Mouse (Mus musculus) midbrain, embryonic 16.5 days (tissue): ENCODE measurements around the gene Orc2. TPM values are rescaled to one million over a fixed set of nuclear protein-coding genes. Genes with fewer than 3 reads are reported as not detected.

Experiments used
- ATAC-seq: fragments of 200-750 bp; cut with Nextera tagmentation; 2 replicates; pipeline ENCODE4 v1.8.0; 2017; ENCODE audit warnings: moderate TSS enrichment
- H3K27ac ChIP-seq: fragments of 300-500 bp; sonication (generic); 2 replicates; pipeline ENCODE4 v1.5.1; 2014; ENCODE audit warnings: mild to moderate bottlenecking, low read length, mixed read lengths
- H3K27me3 ChIP-seq: fragments of 300-500 bp; sonication (generic); 2 replicates; pipeline ENCODE4 v1.6.1; 2014; ENCODE audit warnings: low read depth, low read length, mixed read lengths; ENCODE audit not compliant: control insufficient read depth, insufficient read depth
- H3K36me3 ChIP-seq: fragments of 300-500 bp; sonication (generic); 2 replicates; pipeline ENCODE4 v1.6.1; 2014; ENCODE audit warnings: mild to moderate bottlenecking, low read length, moderate library complexity, mixed read lengths; ENCODE audit not compliant: control insufficient read depth, insufficient read depth
- H3K4me1 ChIP-seq: fragments of 300-500 bp; sonication (generic); 2 replicates; pipeline ENCODE4 v1.6.1; 2014; ENCODE audit warnings: mild to moderate bottlenecking, low read length, mixed read lengths; ENCODE audit not compliant: control insufficient read depth, insufficient read depth
- H3K4me2 ChIP-seq: fragments of 300-500 bp; sonication (generic); 2 replicates; pipeline ENCODE4 v1.6.1; 2014; ENCODE audit warnings: mild to moderate bottlenecking, low read length, mixed read lengths
- H3K4me3 ChIP-seq: fragments of 300-500 bp; sonication (generic); 2 replicates; pipeline ENCODE4 v1.5.1; 2014; ENCODE audit warnings: low read depth, mild to moderate bottlenecking, low read length, moderate library complexity, mixed read lengths
- H3K9ac ChIP-seq: fragments of 300-500 bp; sonication (generic); 2 replicates; pipeline ENCODE4 v1.6.1; 2014; ENCODE audit warnings: low read depth, low read length, mixed read lengths
- H3K9me3 ChIP-seq: fragments of 300-500 bp; sonication (generic); replicated peaks from 2 replicates; pipeline ENCODE4 v1.6.1; 2014; ENCODE audit warnings: mild to moderate bottlenecking, low read length, mixed read lengths; ENCODE audit not compliant: control insufficient read depth, poor library complexity, severe bottlenecking
- WGBS: fragments of 180-500 bp; shearing (Covaris S2); extraction: QIAGEN DNeasy Blood & Tissue Kit; methylation state at CpG from one replicate; pipeline ENCODE4 v1.1.7; 2014; 5-methylcytosine and 5-hydroxymethylcytosine counted together
- polyA plus RNA-seq: library from polyadenylated mRNA; unstranded; fragments of >200 nt; fragmentation: Nextera tagmentation; extraction: Ambion mirVana; gene quantifications from 2 replicates; pipeline ENCODE4 v1.2.1, GENCODE M21; 2015

Orc2 gene
- polyA plus RNA-seq, 1 experiment from 2014 or later: 15.1 TPM

- H3K9ac ChIP-seq: peak overlapping the region; percentile 82
- peak overlapping the region; percentile 87 for H3K27ac ChIP-seq
- H3K4me2 ChIP-seq: peak overlapping the region; percentile 85
- H3K4me3 ChIP-seq: peak overlapping the region; percentile 76
- no peaks in the 10 kb centered on the region for H3K27me3 ChIP-seq
- WGBS: 6% methylated on average over 11 of the region's 11 CpGs
- H3K9me3 ChIP-seq: no peaks in the 10 kb centered on the region
- H3K36me3 ChIP-seq: peaks cover 11% of the 10 kb centered on the region
- ATAC-seq: peak; percentile 30
- H3K4me1 ChIP-seq: peaks cover 21% of the 10 kb centered on the region
Measured at GRCm38 (mm10) chr1:58445861-58446260, 59.0 kb downstream of the Orc2 start.

GRCm38 (mm10) chr1:58445143-58445722, 59.7 kb downstream of the Orc2 start, which contains the start of the genes Nif3l1 and Ppil3:
TSS of gene Nif3l1 (plus strand) at chr1:58445151.
TSS of gene Ppil3 (minus strand) at chr1:58445486.
- H3K9me3 ChIP-seq: no peaks in the 10 kb centered on the region
- H3K4me2 ChIP-seq: peak within 1 kb of the TSS; percentile 85
- peak within 1 kb of the TSS; percentile 76 for H3K4me3 ChIP-seq
- peak; percentile 99 for ATAC-seq
- H3K27ac ChIP-seq: peak within 1 kb of the TSS; percentile 87
- WGBS: 0% methylated on average over 33 of the region's 33 CpGs
- H3K9ac ChIP-seq: peak within 1 kb of the TSS; percentile 82
- H3K36me3 ChIP-seq: peaks cover 7% of the 10 kb centered on the region; the same call in 1 of the 2 replicates
- H3K27me3 ChIP-seq: no peaks in the 10 kb centered on the region
- H3K4me1 ChIP-seq: peaks cover 21% of the 10 kb centered on the region

- peak overlapping the region; percentile 87 for H3K27ac ChIP-seq
- peaks cover 10% of the 10 kb centered on the region; the same call in 1 of the 2 replicates for H3K36me3 ChIP-seq
- H3K4me3 ChIP-seq: peak overlapping the region; percentile 76
- H3K27me3 ChIP-seq: no peaks in the 10 kb centered on the region
- WGBS: 11% methylated on average over 10 of the region's 10 CpGs
- H3K9ac ChIP-seq: peak overlapping the region; percentile 82
- H3K4me2 ChIP-seq: peak overlapping the region; percentile 85
- no peaks in the 10 kb centered on the region for H3K9me3 ChIP-seq
- no peak for ATAC-seq
- peaks cover 21% of the 10 kb centered on the region for H3K4me1 ChIP-seq
Measured at GRCm38 (mm10) chr1:58444691-58445090, 60.2 kb downstream of the Orc2 start.

GRCm38 (mm10) chr1:58424551-58424950, 80.4 kb downstream of the Orc2 start:
- H3K36me3 ChIP-seq: peaks cover 14% of the 10 kb centered on the region
- 82% methylated on average over 3 of the region's 3 CpGs for WGBS
- H3K9me3 ChIP-seq: no peaks in the 10 kb centered on the region
- H3K27ac ChIP-seq: no peak overlapping the region
- 0 out of 2 replicates have a peak, but pooled peaks have one; percentile 1 for ATAC-seq
- no peaks in the 10 kb centered on the region for H3K27me3 ChIP-seq
- no peak overlapping the region for H3K4me2 ChIP-seq
- H3K9ac ChIP-seq: no peak overlapping the region
- H3K4me3 ChIP-seq: no peak overlapping the region
- H3K4me1 ChIP-seq: peaks cover 20% of the 10 kb centered on the region

- under 1% methylated on average over 72 of the region's 79 CpGs for WGBS
- no peaks in the 10 kb centered on the region for H3K27me3 ChIP-seq
- ATAC-seq: peak; percentile 93
Measured at GRCm38 (mm10) chr1:58423371-58424248, 81.3 kb downstream of the Orc2 start, which contains the start of gene Clk1. TSS of gene Clk1 (minus strand) at chr1:58424066.

GRCm38 (mm10) chr1:58422879-58423278, 82.0 kb downstream of the Orc2 start:
- WGBS: 8% methylated on average over 13 of the region's 13 CpGs
- Histone ChIP-seq H3K4me3 (peak overlapping the region; percentile 97), H3K4me2 (peak overlapping the region; percentile 77), H3K36me3 (peaks cover 26% of the 10 kb centered on the region), H3K9ac (peak overlapping the region; percentile 100), H3K27me3 (no peaks in the 10 kb centered on the region), H3K9me3 (no peaks in the 10 kb centered on the region), H3K4me1 (peaks cover 20% of the 10 kb centered on the region), H3K27ac (peak overlapping the region; percentile 99; the same call in 1 of the 2 replicates)
- ATAC-seq: peak; percentile 56

More at GRCm38 (mm10) chr1:58423371-58424248, 81.3 kb downstream of the Orc2 start, which contains the start of gene Clk1:
- Histone ChIP-seq H3K36me3 (peaks cover 22% of the 10 kb centered on the region), H3K4me1 (peaks cover 20% of the 10 kb centered on the region), H3K27ac (peak within 1 kb of the TSS; percentile 99), H3K9ac (peak within 1 kb of the TSS; percentile 100), H3K4me3 (peak within 1 kb of the TSS; percentile 97), H3K9me3 (no peaks in the 10 kb centered on the region), H3K4me2 (peak within 1 kb of the TSS; percentile 77)

GRCm38 (mm10) chr1:58420961-58421360, 83.9 kb downstream of the Orc2 start:
- no peaks in the 10 kb centered on the region for H3K9me3 ChIP-seq
- H3K36me3 ChIP-seq: peaks cover 34% of the 10 kb centered on the region
- no peak overlapping the region for H3K4me3 ChIP-seq
- H3K27me3 ChIP-seq: no peaks in the 10 kb centered on the region
- no peak overlapping the region for H3K9ac ChIP-seq
- peaks cover 20% of the 10 kb centered on the region for H3K4me1 ChIP-seq
- no peak overlapping the region for H3K27ac ChIP-seq
- WGBS: 71% methylated on average over 7 of the region's 7 CpGs
- H3K4me2 ChIP-seq: peak overlapping the region; percentile 17; the same call in 1 of the 2 replicates
- ATAC-seq: no peak

GRCm38 (mm10) chr1:58420032-58420431, 84.9 kb downstream of the Orc2 start:
- peaks cover 42% of the 10 kb centered on the region for H3K36me3 ChIP-seq
- H3K4me2 ChIP-seq: no peak overlapping the region
- no peak overlapping the region for H3K4me3 ChIP-seq
- ATAC-seq: no peak
- H3K9me3 ChIP-seq: no peaks in the 10 kb centered on the region
- H3K9ac ChIP-seq: no peak overlapping the region
- no peak overlapping the region for H3K27ac ChIP-seq
- no peaks in the 10 kb centered on the region for H3K27me3 ChIP-seq
- 88% methylated on average over 10 of the region's 10 CpGs for WGBS
- H3K4me1 ChIP-seq: peaks cover 20% of the 10 kb centered on the region
